Mouse (Mus musculus): ENCODE measurements around the gene Wdr18. TPM values are rescaled to one million over a fixed set of nuclear protein-coding genes. Genes with fewer than 3 reads are reported as not detected.
A peak's percentile ranks its signal among the peaks of the same experiment; 100 is the strongest.
"Not testable (repeated sequence)": the region's sequence is repeated elsewhere in the genome, so short reads cannot be mapped to it uniquely, and the experiment has no call there.

Gene Wdr18
- polyA plus RNA-seq, 1 experiment from 2014 or later, result 78.8 TPM

DNA sequence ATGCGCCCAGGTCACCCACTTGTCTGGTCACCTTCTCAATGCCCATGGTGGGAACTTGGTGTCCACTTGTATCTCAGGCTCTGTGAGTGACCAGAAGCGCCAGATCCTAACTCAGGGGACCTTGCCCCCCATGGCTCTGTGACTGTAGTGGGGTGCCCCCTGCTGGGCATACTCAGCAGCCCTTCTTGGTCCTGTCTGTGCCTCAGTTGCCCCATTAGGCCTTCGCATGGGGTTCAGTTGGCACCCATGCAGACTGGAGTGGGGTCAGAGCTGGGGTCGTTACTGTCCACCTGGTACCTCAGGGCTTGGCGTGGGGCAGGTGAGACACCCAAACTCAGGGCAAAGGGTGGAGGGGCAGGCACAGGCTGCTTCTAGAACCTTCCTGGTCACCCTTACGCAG, 6.0 kb upstream of the Wdr18 start:
- WGBS, result 86% methylated on average over 6 of the region's 6 CpGs
- Histone ChIP-seq H3K27ac (ENCODE audit: poor library complexity, severe bottlenecking) (no peak overlapping the region), H3K4me1 (replicated peaks) (peaks cover 4% of the 10 kb centered on the region), H3K27me3 (replicated peaks) (no peaks in the 10 kb centered on the region), H3K4me3 (no peak overlapping the region), H3K9me3 (replicated peaks) (no peaks in the 10 kb centered on the region), H3K4me2 (no peak overlapping the region), H3K9ac (no peak overlapping the region), H3K36me3 (peaks cover 46% of the 10 kb centered on the region)
- ATAC-seq (ENCODE audit: insufficient number of reproducible peaks, low FRiP score), result no peak

DNA sequence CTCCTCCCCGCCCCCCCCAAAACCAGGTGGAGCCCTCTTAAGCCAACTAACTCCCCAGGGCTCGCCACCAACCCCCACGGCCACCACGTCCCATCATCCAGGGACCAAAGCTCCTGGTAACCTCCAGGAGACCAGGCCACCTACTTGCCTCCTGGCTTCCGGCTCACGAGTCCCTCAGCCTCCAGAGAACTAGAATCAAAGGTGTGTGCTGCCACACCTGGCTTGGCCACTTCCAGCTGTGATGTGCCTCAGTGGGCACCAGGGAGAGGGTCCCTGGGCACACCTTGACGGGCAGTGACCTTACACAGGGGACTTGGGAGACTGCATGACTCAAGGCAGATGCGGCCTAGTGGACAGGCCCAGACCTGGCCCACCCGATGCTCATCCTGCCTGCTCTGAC, 4.3 kb upstream of the Wdr18 start:
- Histone ChIP-seq H3K4me3 (no peak overlapping the region), H3K27ac (ENCODE audit: poor library complexity, severe bottlenecking) (no peak overlapping the region), H3K36me3 (peaks cover 29% of the 10 kb centered on the region), H3K27me3 (replicated peaks) (no peaks in the 10 kb centered on the region), H3K9me3 (replicated peaks) (no peaks in the 10 kb centered on the region), H3K9ac (no peak overlapping the region), H3K4me1 (replicated peaks) (peaks cover 6% of the 10 kb centered on the region), H3K4me2 (no peak overlapping the region)
- WGBS, result 67% methylated on average over 9 of the region's 9 CpGs
- ATAC-seq (ENCODE audit: insufficient number of reproducible peaks, low FRiP score), result no peak

DNA sequence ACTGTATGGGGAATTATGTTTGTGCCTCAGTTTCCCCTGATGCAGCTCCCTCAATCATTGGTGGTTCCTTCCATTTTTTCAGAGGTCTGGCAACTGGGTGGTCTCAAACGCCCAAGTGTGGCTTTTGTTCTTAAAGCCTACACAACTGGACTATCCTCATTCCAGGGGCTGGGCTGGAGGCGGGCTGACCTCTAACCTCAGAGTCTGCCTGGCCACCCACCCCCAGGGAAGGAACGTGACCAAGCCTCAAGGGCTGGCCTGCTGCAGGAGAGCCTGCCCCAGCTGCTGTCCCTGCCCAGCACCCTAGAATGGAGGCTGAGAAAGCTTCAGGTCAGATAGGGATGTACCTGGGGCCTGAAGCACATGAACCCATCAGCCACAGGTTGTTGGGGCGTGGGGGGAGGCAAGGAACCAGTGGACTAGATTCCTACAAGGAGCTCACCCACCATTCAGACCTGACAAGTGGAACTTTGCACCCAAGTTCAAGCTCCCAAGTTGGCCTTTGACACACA, 3.3 kb upstream of the Wdr18 start:
- H3K4me1 ChIP-seq (replicated peaks), result peaks cover 11% of the 10 kb centered on the region
- H3K9me3 ChIP-seq (replicated peaks), result no peaks in the 10 kb centered on the region
- no peak overlapping the region for H3K27ac ChIP-seq (ENCODE audit: poor library complexity, severe bottlenecking)
- no peak overlapping the region for H3K4me2 ChIP-seq
- 39% methylated on average over 4 of the region's 4 CpGs for WGBS
- H3K9ac ChIP-seq, result no peak overlapping the region
- no peak for ATAC-seq (ENCODE audit: insufficient number of reproducible peaks, low FRiP score)
- no peak overlapping the region for H3K4me3 ChIP-seq
- no peaks in the 10 kb centered on the region for H3K27me3 ChIP-seq (replicated peaks)
- peaks cover 24% of the 10 kb centered on the region for H3K36me3 ChIP-seq

GRCm38 (mm10) chr10:79958140-79958816, 1.7 kb upstream of the Wdr18 start:
- H3K4me3 ChIP-seq, result peak overlapping the region; percentile 20; the same call in 1 of the 2 replicates
- H3K27ac ChIP-seq (ENCODE audit: poor library complexity, severe bottlenecking), result no peak overlapping the region
- 18% methylated on average over 21 of the region's 21 CpGs for WGBS
- peak overlapping the region; percentile 50; the same call in 1 of the 2 replicates for H3K9ac ChIP-seq
- H3K4me1 ChIP-seq (replicated peaks), result peaks cover 11% of the 10 kb centered on the region
- peaks cover 28% of the 10 kb centered on the region for H3K36me3 ChIP-seq
- H3K4me2 ChIP-seq, result peak overlapping the region; percentile 50
- no peaks in the 10 kb centered on the region for H3K27me3 ChIP-seq (replicated peaks)
- ATAC-seq (ENCODE audit: insufficient number of reproducible peaks, low FRiP score), result 0 out of 2 replicates have a peak, but pooled peaks have one; percentile 10
- no peaks in the 10 kb centered on the region for H3K9me3 ChIP-seq (replicated peaks)

DNA sequence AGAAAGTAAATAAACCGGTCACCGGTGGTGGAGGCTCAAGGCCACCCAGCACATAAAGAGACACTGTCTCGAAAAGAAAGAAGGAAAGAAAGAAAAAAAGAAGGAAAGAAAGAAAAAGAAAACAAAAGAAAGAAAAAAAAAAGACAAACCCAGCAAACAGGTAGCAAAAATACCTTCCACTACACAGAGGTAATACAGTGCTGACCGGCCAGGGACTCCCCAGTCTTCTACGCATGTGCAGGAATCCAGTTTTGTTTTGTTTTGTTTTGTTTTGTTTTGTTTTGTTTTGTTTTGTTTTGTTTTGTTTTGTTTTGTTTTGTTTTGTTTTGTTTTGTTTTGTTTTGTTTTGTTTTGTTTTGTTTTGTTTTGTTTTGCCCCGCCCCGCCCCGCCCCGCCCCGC, 540 bp upstream of the Wdr18 start:
- 0 out of 2 replicates have a peak, but pooled peaks have one; percentile 56 for ATAC-seq (ENCODE audit: insufficient number of reproducible peaks, low FRiP score)
- Histone ChIP-seq H3K36me3 (peaks cover 31% of the 10 kb centered on the region), H3K4me3 (peak overlapping the region; percentile 79), H3K4me2 (peak overlapping the region; percentile 86), H3K4me1 (replicated peaks) (peaks cover 11% of the 10 kb centered on the region)
- not testable (repeated sequence) for H3K27ac ChIP-seq (ENCODE audit: poor library complexity, severe bottlenecking); H3K27me3 ChIP-seq (replicated peaks); H3K9me3 ChIP-seq (replicated peaks); H3K9ac ChIP-seq
- 36% methylated on average over 10 of the region's 10 CpGs for WGBS

DNA sequence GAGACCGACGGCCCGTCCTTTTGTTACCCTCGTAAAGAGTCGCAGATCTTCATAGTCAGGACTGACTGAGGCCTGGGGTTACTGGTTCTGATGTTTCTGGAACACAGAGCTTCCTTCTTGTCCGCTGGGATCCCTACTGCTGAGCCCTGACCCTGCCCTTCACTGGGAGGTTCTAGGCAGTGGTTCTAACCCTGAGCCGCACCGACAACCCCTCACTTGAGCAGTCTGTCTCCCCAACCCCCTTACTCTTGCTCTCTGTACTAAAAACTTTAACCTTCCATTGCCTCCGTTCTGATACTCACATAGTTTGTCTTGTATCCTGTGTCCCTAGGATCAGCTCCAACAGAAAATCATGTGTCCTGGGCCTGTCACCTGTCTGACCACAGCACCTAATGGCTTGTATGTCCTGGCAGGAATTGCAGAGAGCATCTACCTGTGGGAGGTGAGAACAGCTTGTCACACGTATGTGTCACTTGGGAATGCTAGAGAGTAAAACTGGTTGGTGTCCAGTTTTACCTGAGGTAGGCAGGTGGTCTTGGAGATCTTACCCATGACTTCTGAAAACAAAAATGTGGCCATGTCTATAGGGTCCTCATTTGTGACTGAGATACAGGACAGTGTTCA, 831 bp downstream of the Wdr18 start:
- Histone ChIP-seq H3K9ac (peak overlapping the region; percentile 90), H3K4me1 (replicated peaks) (peaks cover 11% of the 10 kb centered on the region), H3K36me3 (peaks cover 45% of the 10 kb centered on the region), H3K27ac (ENCODE audit: poor library complexity, severe bottlenecking) (no peak overlapping the region), H3K4me2 (peak overlapping the region; percentile 86), H3K4me3 (peak overlapping the region; percentile 79), H3K27me3 (replicated peaks) (no peaks in the 10 kb centered on the region), H3K9me3 (replicated peaks) (no peaks in the 10 kb centered on the region)
- no peak for ATAC-seq (ENCODE audit: insufficient number of reproducible peaks, low FRiP score)
- 12% methylated on average over 10 of the region's 10 CpGs for WGBS

DNA sequence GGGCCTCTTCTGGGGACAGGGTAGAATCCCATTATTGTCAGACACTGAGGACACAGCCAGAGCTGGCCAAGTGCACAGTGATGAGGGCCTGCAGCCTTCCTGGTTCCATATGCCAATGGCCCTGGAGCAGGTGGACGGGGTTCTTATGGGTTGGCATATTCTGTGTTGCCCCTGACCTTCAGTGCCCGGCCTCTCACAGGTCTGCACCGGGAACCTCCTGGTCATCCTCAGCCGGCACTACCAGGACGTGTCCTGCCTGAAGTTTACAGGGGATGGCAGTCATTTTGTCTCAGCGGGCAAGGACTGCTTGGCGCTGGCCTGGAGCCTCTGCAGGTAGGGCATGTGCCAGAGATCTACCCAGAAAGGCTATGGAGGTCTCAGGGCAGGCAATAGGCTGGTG, 4.8 kb downstream of the Wdr18 start:
- ATAC-seq (ENCODE audit: insufficient number of reproducible peaks, low FRiP score), result no peak
- no peak overlapping the region for H3K4me3 ChIP-seq
- WGBS, result 97% methylated on average over 7 of the region's 7 CpGs
- no peak overlapping the region for H3K27ac ChIP-seq (ENCODE audit: poor library complexity, severe bottlenecking)
- H3K9ac ChIP-seq, result no peak overlapping the region
- peaks cover 7% of the 10 kb centered on the region for H3K4me1 ChIP-seq (replicated peaks)
- peaks cover 74% of the 10 kb centered on the region for H3K36me3 ChIP-seq
- H3K4me2 ChIP-seq, result no peak overlapping the region
- H3K9me3 ChIP-seq (replicated peaks), result no peaks in the 10 kb centered on the region
- H3K27me3 ChIP-seq (replicated peaks), result peaks cover 20% of the 10 kb centered on the region

GRCm38 (mm10) chr10:79965325-79965724, 5.4 kb downstream of the Wdr18 start:
- H3K4me3 ChIP-seq, result no peak overlapping the region
- no peak overlapping the region for H3K27ac ChIP-seq (ENCODE audit: poor library complexity, severe bottlenecking)
- no peak overlapping the region for H3K4me2 ChIP-seq
- H3K27me3 ChIP-seq (replicated peaks), result peaks cover 25% of the 10 kb centered on the region
- 88% methylated on average over 5 of the region's 5 CpGs for WGBS
- peaks cover 7% of the 10 kb centered on the region for H3K4me1 ChIP-seq (replicated peaks)
- no peaks in the 10 kb centered on the region for H3K9me3 ChIP-seq (replicated peaks)
- no peak overlapping the region for H3K9ac ChIP-seq
- ATAC-seq (ENCODE audit: insufficient number of reproducible peaks, low FRiP score), result no peak
- H3K36me3 ChIP-seq, result peaks cover 74% of the 10 kb centered on the region

- no peak for ATAC-seq (ENCODE audit: insufficient number of reproducible peaks, low FRiP score)
- H3K4me3 ChIP-seq, result no peak overlapping the region
- H3K36me3 ChIP-seq, result peaks cover 68% of the 10 kb centered on the region
Observed at GRCm38 (mm10) chr10:79966886-79967400, 7.0 kb downstream of the Wdr18 start.

DNA sequence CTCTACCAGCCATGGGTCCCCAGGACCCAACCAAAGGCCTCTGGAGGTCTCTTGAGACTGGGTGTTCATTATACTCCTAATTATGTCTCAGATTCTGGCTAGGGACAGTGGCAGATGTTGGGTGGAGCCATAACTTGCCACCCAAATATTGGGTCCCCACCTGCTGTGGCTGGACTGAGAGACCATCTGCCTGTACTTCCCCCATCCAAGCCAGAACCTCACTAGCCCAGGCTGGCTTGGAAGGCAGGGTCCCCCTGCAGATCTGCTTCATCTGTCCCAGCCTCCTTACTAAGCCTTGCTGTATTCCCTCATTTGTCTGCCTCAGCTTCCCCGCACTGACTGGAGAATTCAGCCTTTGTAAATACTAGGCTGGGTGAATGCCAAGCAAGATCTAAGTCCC, 8.2 kb downstream of the Wdr18 start:
- peaks cover 14% of the 10 kb centered on the region for H3K4me1 ChIP-seq (replicated peaks)
- no peak overlapping the region for H3K4me2 ChIP-seq
- H3K36me3 ChIP-seq, result peaks cover 56% of the 10 kb centered on the region
- H3K4me3 ChIP-seq, result no peak overlapping the region
- H3K27ac ChIP-seq (ENCODE audit: poor library complexity, severe bottlenecking), result no peak overlapping the region
- no peaks in the 10 kb centered on the region for H3K9me3 ChIP-seq (replicated peaks)
- ATAC-seq (ENCODE audit: insufficient number of reproducible peaks, low FRiP score), result no peak
- WGBS, result 76% methylated on average over 1 of the region's 1 CpGs
- H3K27me3 ChIP-seq (replicated peaks), result peaks cover 53% of the 10 kb centered on the region
- H3K9ac ChIP-seq, result no peak overlapping the region

More at GRCm38 (mm10) chr10:79966886-79967400, 7.0 kb downstream of the Wdr18 start:
- Histone ChIP-seq H3K9me3 (replicated peaks) (no peaks in the 10 kb centered on the region), H3K9ac (0 out of 2 replicates have a peak overlapping the region, but pooled peaks have one; percentile 23), H3K27ac (ENCODE audit: poor library complexity, severe bottlenecking) (no peak overlapping the region), H3K27me3 (replicated peaks) (peaks cover 40% of the 10 kb centered on the region), H3K4me1 (replicated peaks) (peaks cover 8% of the 10 kb centered on the region), H3K4me2 (no peak overlapping the region)
- 88% methylated on average over 5 of the region's 5 CpGs for WGBS

DNA sequence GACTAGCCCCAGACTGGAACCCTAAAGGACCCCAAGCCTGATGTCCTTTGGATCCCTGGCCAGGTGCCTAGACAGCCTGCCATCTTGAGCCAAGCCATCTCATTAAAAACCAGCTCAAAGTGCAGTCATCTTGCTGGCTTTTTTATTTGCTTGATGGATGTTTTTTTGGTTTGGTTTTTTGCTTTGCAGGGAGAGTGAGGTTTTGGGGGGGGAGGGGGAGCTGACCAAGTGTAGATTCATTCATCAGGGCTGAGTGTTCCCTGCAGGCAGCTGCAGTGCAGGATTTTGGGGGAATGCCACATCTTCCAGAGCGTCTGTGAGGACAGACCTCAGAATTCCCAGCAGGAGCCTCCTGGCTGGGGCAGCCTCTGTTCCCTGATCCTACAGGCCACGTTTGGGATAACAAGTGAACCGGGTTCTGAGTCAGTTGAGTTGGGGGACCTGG, 9.2 kb downstream of the Wdr18 start:
- Histone ChIP-seq H3K4me3 (no peak overlapping the region), H3K27me3 (replicated peaks) (peaks cover 61% of the 10 kb centered on the region), H3K9ac (no peak overlapping the region), H3K4me1 (replicated peaks) (peaks cover 14% of the 10 kb centered on the region), H3K4me2 (no peak overlapping the region), H3K27ac (ENCODE audit: poor library complexity, severe bottlenecking) (no peak overlapping the region), H3K9me3 (replicated peaks) (no peaks in the 10 kb centered on the region), H3K36me3 (peaks cover 49% of the 10 kb centered on the region)
- ATAC-seq (ENCODE audit: insufficient number of reproducible peaks, low FRiP score), result no peak
- WGBS, result 17% methylated on average over 3 of the region's 3 CpGs

Measured in heart, embryonic 12.5 days (tissue).